Mouse (Mus musculus): ENCODE data around the gene Defb23.

The Defb23 gene

GRCm38 (mm10) chr2:152464570-152465150 lies at the start of gene Defb23:
Defb23 (minus strand) TSS chr2:152464620.
- no peak for DNase-seq (ENCODE audit: low spot score)

GRCm38 (mm10) chr2:152511592-152511991 lies 47.2 kb upstream of the Defb23 start, which contains the start of gene Defb26:
Defb26 (minus strand) TSS chr2:152511692.
- no peak for DNase-seq (ENCODE audit: low spot score)

- DNase-seq (ENCODE audit: low spot score), result no peak
Measured at GRCm38 (mm10) chr2:152503950-152504349, 39.5 kb upstream of the Defb23 start.

GRCm38 (mm10) chr2:152500863-152501229 lies 36.4 kb upstream of the Defb23 start:
- no peak for DNase-seq (ENCODE audit: low spot score)

GRCm38 (mm10) chr2:152500204-152500862 lies 35.9 kb upstream of the Defb23 start:
- DNase-seq (ENCODE audit: low spot score), result no peak

- no peak for DNase-seq (ENCODE audit: low spot score)
Measured at GRCm38 (mm10) chr2:152498020-152498419, 33.6 kb upstream of the Defb23 start.

- DNase-seq (ENCODE audit: low spot score), result no peak
Measured at GRCm38 (mm10) chr2:152493151-152493550, 28.7 kb upstream of the Defb23 start.

GRCm38 (mm10) chr2:152490038-152490437 lies 25.6 kb upstream of the Defb23 start, which contains the start of gene Defb22:
Defb22 (minus strand) TSS chr2:152490138.
- DNase-seq (ENCODE audit: low spot score), result no peak

GRCm38 (mm10) chr2:152487024-152487423 lies 22.6 kb upstream of the Defb23 start:
- no peak for DNase-seq (ENCODE audit: low spot score)

GRCm38 (mm10) chr2:152481726-152482125 lies 17.3 kb upstream of the Defb23 start:
- DNase-seq (ENCODE audit: low spot score), result no peak

- no peak for DNase-seq (ENCODE audit: low spot score)
Measured at GRCm38 (mm10) chr2:152480881-152481280, 16.5 kb upstream of the Defb23 start.

- no peak for DNase-seq (ENCODE audit: low spot score)
Measured at GRCm38 (mm10) chr2:152476763-152477162, 12.3 kb upstream of the Defb23 start, which contains the start of gene Defb20. Defb20 (plus strand) TSS chr2:152477063.

- DNase-seq (ENCODE audit: low spot score), result no peak
Measured at GRCm38 (mm10) chr2:152472434-152472833, 8.0 kb upstream of the Defb23 start.

- DNase-seq (ENCODE audit: low spot score), result peak; percentile 51
Measured at GRCm38 (mm10) chr2:152470973-152471372, 6.6 kb upstream of the Defb23 start.

- no peak for DNase-seq (ENCODE audit: low spot score)
Measured at GRCm38 (mm10) chr2:152459241-152459640, 5.2 kb downstream of the Defb23 start.

- DNase-seq (ENCODE audit: low spot score), result no peak
Measured at GRCm38 (mm10) chr2:152452101-152452781, 12.2 kb downstream of the Defb23 start.

- peak; percentile 67 for DNase-seq (ENCODE audit: low spot score)
Measured at GRCm38 (mm10) chr2:152450241-152450640, 14.2 kb downstream of the Defb23 start.

GRCm38 (mm10) chr2:152447461-152447860 lies 17.0 kb downstream of the Defb23 start:
- DNase-seq (ENCODE audit: low spot score), result no peak

- no peak for DNase-seq (ENCODE audit: low spot score)
Measured at GRCm38 (mm10) chr2:152446642-152447041, 17.8 kb downstream of the Defb23 start.

- DNase-seq (ENCODE audit: low spot score), result no peak
Measured at GRCm38 (mm10) chr2:152443281-152443680, 21.1 kb downstream of the Defb23 start.

GRCm38 (mm10) chr2:152442322-152442721 lies 22.1 kb downstream of the Defb23 start:
- DNase-seq (ENCODE audit: low spot score), result no peak

GRCm38 (mm10) chr2:152439833-152440232 lies 24.6 kb downstream of the Defb23 start:
- no peak for DNase-seq (ENCODE audit: low spot score)

- no peak for DNase-seq (ENCODE audit: low spot score)
Measured at GRCm38 (mm10) chr2:152438963-152439362, 25.5 kb downstream of the Defb23 start.
